Mouse (Mus musculus): ENCODE measurements around the gene Olfr672.
"Not testable (repeated sequence)": the region's sequence is repeated elsewhere in the genome, so short reads cannot be mapped to it uniquely, and the experiment has no call there.

Gene Olfr672

DNA sequence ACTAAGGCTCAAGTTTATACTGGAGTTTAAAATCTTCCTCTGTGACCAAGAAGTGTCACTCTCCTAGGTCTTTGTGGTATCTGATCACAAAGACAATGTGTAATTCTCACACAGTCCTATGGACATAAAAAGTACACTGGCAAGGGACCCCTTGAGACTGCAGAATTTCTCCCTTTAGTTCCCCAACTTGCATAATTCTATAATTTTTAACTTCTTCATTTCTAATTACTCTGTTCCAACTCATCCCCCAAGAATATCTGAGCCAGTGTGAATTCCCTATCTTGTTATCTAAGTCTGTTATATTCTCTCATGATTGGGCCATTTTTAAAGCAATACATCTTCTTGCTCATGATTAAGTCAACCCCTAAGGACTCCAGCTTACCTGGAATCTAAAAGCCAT is at the start of gene Olfr672:
Gene Olfr672, minus strand, starts transcription at position 101 of the 400 bp plus-strand sequence.
- in situ Hi-C loops (cut with MseI, MboI): no loop called here

DNA sequence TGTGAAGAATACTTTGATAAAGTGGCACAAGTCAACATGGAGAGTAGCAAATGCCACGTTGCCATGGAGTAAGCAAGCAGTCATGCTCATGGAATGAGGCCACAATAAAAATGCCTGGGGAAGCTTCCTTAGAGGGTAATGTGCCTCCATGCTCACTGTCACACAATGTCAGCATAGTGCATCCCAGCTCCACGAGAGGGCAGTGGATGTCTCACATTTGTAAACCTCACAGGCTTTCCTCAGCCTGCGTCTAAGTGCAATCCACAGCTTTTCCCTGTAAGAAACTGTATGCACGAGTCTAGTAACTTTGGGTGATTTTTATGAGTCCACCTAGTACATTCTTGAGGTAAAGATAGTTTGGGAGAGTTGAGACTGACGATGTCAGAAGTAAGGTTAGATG is 32.0 kb upstream of the Olfr672 start:
- in situ Hi-C loops (cut with MseI, MboI): not testable (repeated sequence)

DNA sequence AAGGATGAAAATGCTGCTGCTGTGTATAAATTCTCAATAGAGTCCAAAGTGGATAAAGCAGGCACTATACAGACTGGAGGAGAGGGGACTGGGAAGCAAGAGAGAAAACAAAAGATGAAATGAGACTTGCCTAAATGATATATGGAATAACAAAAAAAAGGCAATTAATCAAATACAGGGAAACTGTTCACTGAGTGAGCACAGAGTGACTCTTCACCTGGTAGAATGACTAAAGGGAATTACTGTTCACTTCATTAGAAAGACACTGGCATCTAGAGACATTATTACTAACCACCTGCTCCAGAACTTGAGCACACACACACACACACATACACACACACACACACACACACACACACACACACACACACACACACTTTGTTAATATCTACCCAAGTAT is 30.6 kb upstream of the Olfr672 start, which contains the start of gene Olfr676:
Gene Olfr676, plus strand, starts transcription at position 301 of the 400 bp plus-strand sequence.
- in situ Hi-C loops (cut with MseI, MboI): no loop called here

DNA sequence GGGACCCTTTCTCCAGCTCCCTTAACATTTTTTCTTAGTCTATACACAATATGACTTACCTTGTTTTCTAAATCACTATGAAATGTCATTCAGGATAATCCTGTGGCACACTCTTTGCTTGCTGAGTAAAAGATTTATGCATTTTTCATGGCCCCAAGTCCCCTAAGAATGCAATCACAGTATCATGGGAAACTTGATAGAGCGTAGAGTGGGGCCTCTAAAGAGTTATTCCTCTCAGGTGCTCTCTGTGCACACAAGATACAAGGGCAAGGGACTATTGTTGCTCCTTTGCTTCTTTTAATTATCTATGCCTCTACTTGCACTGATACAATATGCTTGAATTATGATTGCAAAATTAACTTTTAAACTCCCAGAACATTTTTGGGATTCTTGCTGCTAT is 26.5 kb upstream of the Olfr672 start, which contains the start of gene Olfr675:
Gene Olfr675, minus strand, starts transcription at position 101 of the 400 bp plus-strand sequence.
- in situ Hi-C loops (cut with MseI, MboI): no loop called here

DNA sequence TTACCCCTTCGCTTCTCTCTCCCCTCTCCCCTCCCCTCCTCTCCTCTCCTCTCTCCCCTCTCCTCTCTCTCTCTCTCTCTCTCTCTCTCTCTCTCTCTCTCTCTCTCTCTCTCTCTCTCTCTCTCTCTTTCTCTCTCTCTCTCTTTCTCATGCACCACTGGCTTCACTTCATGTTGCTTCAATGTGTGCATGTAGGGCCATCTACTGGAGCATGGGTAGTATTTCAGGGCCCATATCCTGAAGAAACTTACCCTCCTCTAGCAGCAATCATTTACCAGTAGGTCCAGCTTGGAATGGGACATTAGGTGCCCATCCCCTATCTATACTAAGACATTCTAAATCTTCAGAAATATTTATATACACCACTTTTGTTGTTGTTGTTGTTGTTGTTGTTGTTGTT is 20.7 kb upstream of the Olfr672 start:
- in situ Hi-C loops (cut with MseI, MboI): no loop called here

DNA sequence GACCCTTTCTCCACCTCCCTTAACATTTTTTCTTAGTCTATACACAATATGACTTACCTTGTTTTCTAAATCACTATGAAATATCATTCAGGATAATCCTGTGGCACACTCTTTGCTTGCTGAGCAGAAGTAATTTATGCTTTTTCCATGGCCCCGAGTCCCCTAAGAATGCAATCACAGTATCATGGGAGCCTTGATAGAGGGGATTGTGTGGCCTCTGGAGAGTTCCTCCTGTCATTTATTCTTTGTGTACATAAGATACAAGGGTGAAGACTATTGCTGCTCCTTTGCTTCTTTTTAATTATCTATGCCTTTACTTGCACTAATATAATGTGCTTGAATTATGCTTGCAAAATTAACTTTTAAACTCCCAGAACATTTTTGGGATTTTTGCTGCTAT is 22.8 kb downstream of the Olfr672 start, which contains the start of gene Olfr671:
Gene Olfr671, minus strand, starts transcription at position 101 of the 400 bp plus-strand sequence.
- in situ Hi-C loops (cut with MseI, MboI): no loop called here

DNA sequence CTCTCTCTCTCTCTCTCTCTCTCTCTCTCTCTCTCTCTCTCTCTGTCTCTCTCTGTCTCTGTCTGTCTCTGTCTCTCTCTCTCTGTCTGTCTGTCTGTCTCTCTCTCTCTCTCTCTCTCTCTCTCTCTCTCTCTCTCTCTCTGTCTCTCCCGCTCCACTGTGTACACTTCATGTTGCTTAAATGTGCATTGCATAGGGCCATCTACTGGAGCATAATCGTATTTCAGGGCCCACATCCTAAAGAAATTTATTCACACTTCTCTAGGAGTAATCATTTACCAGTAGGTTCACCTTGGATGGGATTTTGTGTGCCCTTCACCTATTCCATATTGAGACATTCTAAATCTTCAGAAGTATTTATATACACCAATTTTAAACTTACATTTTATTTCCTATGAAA is 29.3 kb downstream of the Olfr672 start:
- in situ Hi-C loops (cut with MseI, MboI): not testable (repeated sequence)

DNA sequence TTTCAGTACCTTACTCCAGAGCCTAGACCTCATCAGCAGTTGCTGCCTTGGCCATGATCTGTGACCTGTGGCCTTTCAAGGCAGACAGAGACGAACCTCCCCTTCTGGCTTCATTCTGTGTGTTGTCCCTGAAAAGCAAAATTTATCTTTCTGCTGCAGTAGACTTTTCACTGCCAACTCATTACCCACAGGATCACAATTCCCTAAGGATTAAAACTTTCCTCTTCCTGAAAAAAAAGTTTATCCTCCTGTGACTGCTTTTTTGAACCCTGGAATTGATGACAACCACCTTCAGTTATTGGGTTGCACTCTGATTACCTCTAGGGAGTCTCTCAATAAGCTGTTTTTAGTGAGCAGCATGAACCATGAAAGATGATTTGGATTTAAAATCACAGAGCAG is 39.3 kb downstream of the Olfr672 start, which contains the start of gene Olfr670:
Gene Olfr670, minus strand, starts transcription at position 101 of the 400 bp plus-strand sequence.
- in situ Hi-C loops (cut with MseI, MboI): no loop called here

DNA sequence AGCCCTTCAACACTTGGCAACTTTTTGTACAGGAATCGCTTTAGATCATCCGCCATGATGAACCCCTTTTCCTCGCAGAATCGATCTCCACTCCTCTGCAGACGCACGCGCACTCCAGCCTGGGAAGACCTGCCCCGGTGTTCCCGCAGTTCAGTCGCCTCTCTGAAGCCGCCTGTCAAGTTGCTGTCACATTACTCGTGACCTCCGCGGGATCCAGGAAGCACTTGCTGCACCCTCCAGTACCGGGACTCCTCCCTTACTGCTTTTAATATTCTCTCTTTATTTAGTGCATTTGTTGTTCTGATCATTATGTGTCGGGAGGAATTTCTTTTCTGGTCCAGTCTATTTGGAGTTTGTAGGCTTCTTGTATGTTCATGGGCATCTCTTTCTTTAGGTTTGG is 51.6 kb downstream of the Olfr672 start:
- in situ Hi-C loops (cut with MseI, MboI): not testable (repeated sequence)
